Mouse (Mus musculus): Measurements from ENCODE around the gene Erfe. TPM values are rescaled to one million over a fixed set of nuclear protein-coding genes. Genes with fewer than 3 reads are reported as not detected.

Gene Erfe
- polyA plus RNA-seq, 1 experiment: 5.2 TPM

- TF ChIP-seq CTCF (IDR thresholded peaks at IDR 0.05; ENCODE audit: control insufficient read depth, insufficient read depth, low read length) (no peak), POLR2A (IDR thresholded peaks at IDR 0.05; ENCODE audit: borderline replicate concordance, control insufficient read depth, low read depth, low read length) (no peak)
- H3K4me1 ChIP-seq (ENCODE audit: control insufficient read depth, insufficient read depth, low read length): no peaks in the 10 kb centered on the region
- H3K4me3 ChIP-seq (replicated peaks; ENCODE audit: control insufficient read depth, low read depth, low read length): no peak overlapping the region
- H3K27ac ChIP-seq (ENCODE audit: control insufficient read depth, insufficient read depth, low read depth, low read length, poor library complexity): no peak overlapping the region
- 91% methylated on average over 16 of the region's 16 CpGs for WGBS
Measured at GRCm38 (mm10) chr1:91364822-91365644, 1.2 kb upstream of the Erfe start.

- H3K4me1 ChIP-seq (ENCODE audit: control insufficient read depth, insufficient read depth, low read length): no peaks in the 10 kb centered on the region
- H3K27ac ChIP-seq (ENCODE audit: control insufficient read depth, insufficient read depth, low read depth, low read length, poor library complexity): no peak overlapping the region
- no peak overlapping the region for H3K4me3 ChIP-seq (replicated peaks; ENCODE audit: control insufficient read depth, low read depth, low read length)
- TF ChIP-seq CTCF (IDR thresholded peaks at IDR 0.05; ENCODE audit: control insufficient read depth, insufficient read depth, low read length) (no peak), POLR2A (IDR thresholded peaks at IDR 0.05; ENCODE audit: borderline replicate concordance, control insufficient read depth, low read depth, low read length) (no peak)
- 45% methylated on average over 8 of the region's 8 CpGs for WGBS
Measured at GRCm38 (mm10) chr1:91365816-91366214, 415 bp upstream of the Erfe start.

- Histone ChIP-seq H3K4me3 (replicated peaks; ENCODE audit: control insufficient read depth, low read depth, low read length) (no peak overlapping the region), H3K4me1 (ENCODE audit: control insufficient read depth, insufficient read depth, low read length) (no peaks in the 10 kb centered on the region), H3K27ac (ENCODE audit: control insufficient read depth, insufficient read depth, low read depth, low read length, poor library complexity) (no peak overlapping the region)
- 96% methylated on average over 3 of the region's 3 CpGs for WGBS
- no peak for TF ChIP-seq POLR2A (IDR thresholded peaks at IDR 0.05; ENCODE audit: borderline replicate concordance, control insufficient read depth, low read depth, low read length)
- TF ChIP-seq CTCF (IDR thresholded peaks at IDR 0.05; ENCODE audit: control insufficient read depth, insufficient read depth, low read length): no peak
Measured at GRCm38 (mm10) chr1:91367295-91367694, 1.1 kb downstream of the Erfe start.

- Histone ChIP-seq H3K4me3 (replicated peaks; ENCODE audit: control insufficient read depth, low read depth, low read length) (no peak overlapping the region), H3K27ac (ENCODE audit: control insufficient read depth, insufficient read depth, low read depth, low read length, poor library complexity) (no peak overlapping the region), H3K4me1 (ENCODE audit: control insufficient read depth, insufficient read depth, low read length) (no peaks in the 10 kb centered on the region)
- TF ChIP-seq POLR2A (IDR thresholded peaks at IDR 0.05; ENCODE audit: borderline replicate concordance, control insufficient read depth, low read depth, low read length): no peak
- no peak for TF ChIP-seq CTCF (IDR thresholded peaks at IDR 0.05; ENCODE audit: control insufficient read depth, insufficient read depth, low read length)
- WGBS: 74% methylated on average over 4 of the region's 4 CpGs
Measured at GRCm38 (mm10) chr1:91369408-91369807, 3.2 kb downstream of the Erfe start.

GRCm38 (mm10) chr1:91370055-91370454, 3.8 kb downstream of the Erfe start:
- 90% methylated on average over 23 of the region's 23 CpGs for WGBS
- no peaks in the 10 kb centered on the region for H3K4me1 ChIP-seq (ENCODE audit: control insufficient read depth, insufficient read depth, low read length)
- no peak overlapping the region for H3K4me3 ChIP-seq (replicated peaks; ENCODE audit: control insufficient read depth, low read depth, low read length)
- no peak overlapping the region for H3K27ac ChIP-seq (ENCODE audit: control insufficient read depth, insufficient read depth, low read depth, low read length, poor library complexity)
- no peak for TF ChIP-seq CTCF (IDR thresholded peaks at IDR 0.05; ENCODE audit: control insufficient read depth, insufficient read depth, low read length)
- no peak; the same call in 1 of the 2 replicates for TF ChIP-seq POLR2A (IDR thresholded peaks at IDR 0.05; ENCODE audit: borderline replicate concordance, control insufficient read depth, low read depth, low read length)

- Histone ChIP-seq H3K4me1 (ENCODE audit: control insufficient read depth, insufficient read depth, low read length) (no peaks in the 10 kb centered on the region), H3K27ac (ENCODE audit: control insufficient read depth, insufficient read depth, low read depth, low read length, poor library complexity) (no peak overlapping the region), H3K4me3 (replicated peaks; ENCODE audit: control insufficient read depth, low read depth, low read length) (no peak overlapping the region)
- 69% methylated on average over 6 of the region's 6 CpGs for WGBS
- TF ChIP-seq CTCF (IDR thresholded peaks at IDR 0.05; ENCODE audit: control insufficient read depth, insufficient read depth, low read length) (no peak), POLR2A (IDR thresholded peaks at IDR 0.05; ENCODE audit: borderline replicate concordance, control insufficient read depth, low read depth, low read length) (no peak)
Measured at GRCm38 (mm10) chr1:91373414-91373835, 7.2 kb downstream of the Erfe start.

GRCm38 (mm10) chr1:91380453-91381090, 14.3 kb downstream of the Erfe start:
- Histone ChIP-seq H3K4me1 (ENCODE audit: control insufficient read depth, insufficient read depth, low read length) (no peaks in the 10 kb centered on the region), H3K27ac (ENCODE audit: control insufficient read depth, insufficient read depth, low read depth, low read length, poor library complexity) (no peak overlapping the region), H3K4me3 (replicated peaks; ENCODE audit: control insufficient read depth, low read depth, low read length) (no peak overlapping the region)
- TF ChIP-seq CTCF (IDR thresholded peaks at IDR 0.05; ENCODE audit: control insufficient read depth, insufficient read depth, low read length): peak; percentile 73
- no peak for TF ChIP-seq POLR2A (IDR thresholded peaks at IDR 0.05; ENCODE audit: borderline replicate concordance, control insufficient read depth, low read depth, low read length)
- 64% methylated on average over 7 of the region's 7 CpGs for WGBS

- no peak overlapping the region for H3K4me3 ChIP-seq (replicated peaks; ENCODE audit: control insufficient read depth, low read depth, low read length)
- H3K4me1 ChIP-seq (ENCODE audit: control insufficient read depth, insufficient read depth, low read length): no peaks in the 10 kb centered on the region
- no peak for TF ChIP-seq POLR2A (IDR thresholded peaks at IDR 0.05; ENCODE audit: borderline replicate concordance, control insufficient read depth, low read depth, low read length)
- TF ChIP-seq CTCF (IDR thresholded peaks at IDR 0.05; ENCODE audit: control insufficient read depth, insufficient read depth, low read length): no peak
- H3K27ac ChIP-seq (ENCODE audit: control insufficient read depth, insufficient read depth, low read depth, low read length, poor library complexity): no peak overlapping the region
- 89% methylated on average over 4 of the region's 4 CpGs for WGBS
Measured at GRCm38 (mm10) chr1:91381091-91381471, 14.9 kb downstream of the Erfe start.

Measured in bone marrow, adult 2 months (tissue).